Mouse (Mus musculus) liver, adult (tissue): ENCODE measurements around the gene Pold3.

ENCODE experiments used
- GATA4 ChIP-seq: IDR thresholded peaks from 2 replicates; pipeline ENCODE4 v1.6.1; 2014; ENCODE audit warnings: mild to moderate bottlenecking, low read length; ENCODE audit not compliant: insufficient replicate concordance

Gene Pold3

GRCm38 (mm10) chr7:100126514-100126913 is 5.1 kb upstream of the Pold3 start:
- no peak for TF ChIP-seq GATA4

- no peak for TF ChIP-seq GATA4
Observed at GRCm38 (mm10) chr7:100125166-100125565, 3.8 kb upstream of the Pold3 start.

GRCm38 (mm10) chr7:100124211-100124610 is 2.8 kb upstream of the Pold3 start:
- TF ChIP-seq GATA4 = no peak

- TF ChIP-seq GATA4 = no peak
Observed at GRCm38 (mm10) chr7:100123486-100123885, 2.1 kb upstream of the Pold3 start.

- TF ChIP-seq GATA4 = no peak
Observed at GRCm38 (mm10) chr7:100120791-100121261, 539 bp downstream of the Pold3 start.

GRCm38 (mm10) chr7:100114279-100114678 is 7.1 kb downstream of the Pold3 start:
- TF ChIP-seq GATA4 = no peak

GRCm38 (mm10) chr7:100113821-100114220 is 7.5 kb downstream of the Pold3 start:
- no peak for TF ChIP-seq GATA4

GRCm38 (mm10) chr7:100111506-100111905 is 9.9 kb downstream of the Pold3 start:
- TF ChIP-seq GATA4 = no peak

GRCm38 (mm10) chr7:100108341-100108740 is 13.0 kb downstream of the Pold3 start:
- no peak for TF ChIP-seq GATA4

- no peak for TF ChIP-seq GATA4
Observed at GRCm38 (mm10) chr7:100104677-100105076, 16.7 kb downstream of the Pold3 start.

GRCm38 (mm10) chr7:100100031-100100595 is 21.3 kb downstream of the Pold3 start:
- TF ChIP-seq GATA4 = no peak

GRCm38 (mm10) chr7:100086891-100087290 is 34.5 kb downstream of the Pold3 start:
- TF ChIP-seq GATA4 = no peak

GRCm38 (mm10) chr7:100086159-100086755 is 35.1 kb downstream of the Pold3 start:
- no peak for TF ChIP-seq GATA4

GRCm38 (mm10) chr7:100083812-100084211 is 37.6 kb downstream of the Pold3 start:
- no peak for TF ChIP-seq GATA4

- TF ChIP-seq GATA4 = no peak
Observed at GRCm38 (mm10) chr7:100082836-100083235, 38.5 kb downstream of the Pold3 start.

GRCm38 (mm10) chr7:100080087-100080781 is 41.1 kb downstream of the Pold3 start:
- TF ChIP-seq GATA4 = no peak
